Mouse (Mus musculus) liver, postnatal 0 days (tissue): Measurements from ENCODE around the gene Rpl31.

Experiments
- CTCF ChIP-seq: sonication (generic); IDR thresholded peaks from 2 replicates; pipeline ENCODE4 v1.5.1; 2016; ENCODE audit warnings: antibody characterized with exemption, low read depth
- EP300 ChIP-seq: IDR thresholded peaks from 2 replicates; pipeline ENCODE4 v1.6.1; 2016; ENCODE audit warnings: antibody characterized with exemption, low read depth, mild to moderate bottlenecking

DNA sequence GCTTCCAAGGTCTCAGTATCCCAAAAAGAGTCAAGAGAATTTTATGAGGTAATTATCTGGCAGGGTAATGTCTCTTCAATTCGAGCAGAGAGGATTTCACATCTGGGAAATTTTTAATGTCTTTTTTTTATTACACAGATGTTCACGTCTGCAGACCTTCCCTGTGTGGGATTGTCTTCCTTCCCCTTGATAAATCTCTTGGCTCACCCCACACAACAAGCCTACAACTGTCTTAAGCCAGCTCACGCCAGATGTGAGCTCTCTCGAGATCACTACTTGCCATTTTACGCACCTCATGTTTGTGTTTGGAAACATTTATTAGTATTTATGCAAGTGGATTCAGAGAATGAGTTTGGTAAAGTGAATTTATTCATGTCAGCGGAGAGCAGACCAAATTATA, 45.7 kb upstream of the Rpl31 start:
- no peak for TF ChIP-seq EP300
- TF ChIP-seq CTCF, result no peak
